Mouse (Mus musculus) olfactory bulb, adult 2 months (tissue): ENCODE results near the gene Mthfs.

ENCODE experiments used
- CTCF ChIP-seq: fragments of 200-500 bp; IDR thresholded peaks from 2 replicates; pipeline ENCODE4 v1.5.1; 2012; ENCODE audit warnings: low read depth, mild to moderate bottlenecking, low read length, moderate library complexity; ENCODE audit not compliant: insufficient read depth
- POLR2A ChIP-seq: fragments of 200-500 bp; IDR thresholded peaks from 2 replicates; pipeline ENCODE4 v1.6.1; 2012; ENCODE audit warnings: mild to moderate bottlenecking, low read depth, low read length, moderate library complexity; ENCODE audit not compliant: insufficient read depth

DNA sequence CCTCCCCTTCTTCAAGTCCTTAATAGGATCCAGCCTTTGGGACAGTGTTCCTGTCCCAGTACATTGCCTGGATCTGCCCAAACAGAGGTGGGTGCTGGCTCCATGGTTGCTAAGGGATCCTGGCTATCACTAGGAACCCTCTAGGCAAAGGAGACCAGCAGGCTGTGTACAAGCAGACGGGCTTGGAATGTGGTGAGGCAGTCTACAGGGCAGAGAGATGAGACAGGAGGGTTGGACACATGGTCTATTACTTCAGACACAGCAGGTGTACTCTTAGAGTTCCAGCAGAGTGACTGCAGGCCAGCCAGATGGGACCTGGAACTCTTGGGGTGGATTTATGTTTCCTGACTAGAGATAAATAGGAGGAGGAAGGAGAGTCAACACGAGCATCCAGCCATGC, 59.9 kb downstream of the Mthfs start:
- TF ChIP-seq POLR2A (no peak), CTCF (no peak)
